Mouse (Mus musculus): ENCODE results near the gene Cdh23.

- TF ChIP-seq POLR2A (IDR thresholded peaks at IDR 0.05; ENCODE audit: insufficient read length, low read depth) (no peak), POLR2AphosphoS2 (IDR thresholded peaks at IDR 0.05; ENCODE audit: insufficient read length, low read depth) (no peak), MYOG (IDR thresholded peaks at IDR 0.05; ENCODE audit: control insufficient read depth in 1 of 3, insufficient read depth in 1 of 3, insufficient read length in 2 of 3, low read depth in 2 of 3) (no peak), MYOD1 (IDR thresholded peaks at IDR 0.05; ENCODE audit: control insufficient read depth in 1 of 3, insufficient read length in 2 of 3, low read depth in 2 of 3) (peak in 2 of 3 experiments; percentile 8 to 31), E2F4 (IDR thresholded peaks at IDR 0.05; ENCODE audit: insufficient read depth) (no peak), CEBPB (IDR thresholded peaks at IDR 0.05; ENCODE audit: insufficient read depth, poor library complexity, severe bottlenecking) (no peak), USF1 (IDR thresholded peaks at IDR 0.05; ENCODE audit: low read depth) (no peak), TCF12 (IDR thresholded peaks at IDR 0.05; ENCODE audit: insufficient read depth, poor library complexity, severe bottlenecking) (no peak), MAX (IDR thresholded peaks at IDR 0.05; ENCODE audit: low read depth) (no peak), REST (IDR thresholded peaks at IDR 0.05; ENCODE audit: insufficient read depth, insufficient read length) (no peak), TCF3 (IDR thresholded peaks at IDR 0.05; ENCODE audit: insufficient read length, low read depth) (no peak), SRF (IDR thresholded peaks at IDR 0.05; ENCODE audit: control insufficient read depth, insufficient read length, low read depth) (no peak)
These were observed 341.2 kb downstream of the Cdh23 start for GRCm38 (mm10) chr10:60354881-60355677.

Data from myocyte (in vitro differentiated cells).